Mouse (Mus musculus): Measurements from ENCODE around the gene Ankrd22.

Gene Ankrd22

DNA sequence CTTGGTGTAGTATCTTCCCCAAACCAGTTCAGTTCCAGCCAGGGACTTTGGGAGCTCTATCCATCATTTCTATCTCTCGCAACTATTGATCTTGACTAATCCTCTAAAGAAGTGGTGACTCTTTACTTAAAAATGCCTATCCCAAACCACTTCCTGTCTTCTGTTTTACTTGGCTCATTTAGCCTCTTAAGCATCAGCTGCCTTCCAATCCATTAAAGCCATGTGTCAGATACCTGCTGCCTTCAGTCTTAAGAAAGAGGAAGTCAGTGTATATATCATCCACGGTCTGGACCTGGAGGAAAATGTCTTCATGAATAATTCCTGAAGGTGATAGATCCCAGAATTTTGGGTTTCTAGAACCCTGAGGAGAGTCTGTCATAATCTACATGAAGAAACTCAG, 14.5 kb upstream of the Ankrd22 start:
- DNase-seq (ENCODE audit: low spot score) = no peak

DNA sequence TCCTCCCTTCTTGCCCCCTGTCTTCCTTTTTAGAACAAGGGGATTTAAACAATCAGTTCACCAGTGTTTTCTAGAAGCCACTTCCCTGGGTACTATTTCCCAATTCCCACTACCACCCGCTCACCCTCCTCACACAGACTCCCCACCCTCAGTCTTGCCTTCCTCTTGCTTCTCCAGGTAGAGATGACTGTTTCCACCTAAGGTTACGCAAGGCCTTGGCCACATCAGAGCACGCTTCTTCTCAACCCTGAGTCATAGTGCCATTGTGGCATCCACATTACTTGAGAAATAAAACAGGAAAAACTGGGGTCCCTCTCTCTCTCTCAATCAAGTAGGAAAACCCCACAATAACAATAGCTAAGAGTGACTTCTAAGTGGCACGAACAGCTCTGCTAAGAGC, 13.3 kb upstream of the Ankrd22 start:
- DNase-seq (ENCODE audit: low spot score) = no peak

DNA sequence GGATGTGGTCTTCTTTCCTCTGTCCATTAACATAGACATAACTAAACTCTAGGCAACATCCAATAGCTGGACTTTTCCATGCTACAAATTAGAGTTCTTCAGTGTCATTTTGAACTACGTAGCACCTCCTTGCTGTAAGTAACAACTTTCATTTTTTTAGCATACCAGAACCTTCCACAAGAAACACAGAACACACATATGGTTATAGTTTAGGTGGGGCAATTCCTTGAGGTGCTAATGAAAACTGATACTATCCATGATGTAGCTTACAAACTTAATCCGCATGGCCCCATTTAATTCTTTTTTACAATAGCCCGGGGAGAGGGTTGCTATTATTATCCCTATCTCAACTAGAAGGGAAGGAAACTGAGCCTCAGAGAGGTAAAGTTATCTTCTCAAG, 8.2 kb upstream of the Ankrd22 start:
- DNase-seq (ENCODE audit: low spot score) = no peak

DNA sequence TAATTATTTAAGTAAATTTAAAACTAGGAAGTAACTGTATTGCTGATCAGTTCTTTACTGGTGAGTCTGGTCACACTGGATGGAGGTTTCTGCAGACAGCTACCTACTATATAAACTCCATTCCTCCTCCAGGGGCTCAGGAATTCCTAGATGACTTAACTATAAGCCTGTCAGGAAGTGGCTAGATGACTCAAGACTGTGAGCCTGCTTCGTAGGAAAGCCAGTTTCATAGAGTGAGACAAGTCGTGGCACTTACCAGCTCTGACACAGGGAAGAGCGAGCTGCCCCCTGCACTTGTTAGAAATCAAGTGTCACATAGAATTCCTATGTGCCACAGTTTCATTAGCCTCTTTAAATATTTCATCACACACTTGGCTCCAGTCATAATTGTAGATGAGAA, 5.3 kb upstream of the Ankrd22 start:
- no peak for DNase-seq (ENCODE audit: low spot score)

DNA sequence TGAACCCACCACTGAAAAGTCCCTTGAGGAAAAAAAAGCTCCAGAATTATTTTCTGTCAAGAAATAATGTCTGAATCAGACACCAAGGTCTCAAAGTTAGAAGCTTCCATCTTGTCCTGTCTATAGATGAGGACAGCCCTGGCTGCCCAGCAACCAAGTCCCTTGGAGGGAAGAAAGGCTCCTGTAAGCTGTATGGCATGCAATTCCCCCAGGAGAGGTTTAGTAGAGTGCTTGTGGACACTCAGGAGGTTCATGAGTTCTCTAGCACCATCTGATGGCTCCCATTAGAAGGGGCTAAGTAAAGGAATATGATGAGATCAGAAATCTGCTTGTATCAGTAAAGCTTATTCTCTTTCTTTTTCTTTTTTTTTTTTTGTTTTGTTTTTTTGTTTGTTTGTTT, 3.3 kb upstream of the Ankrd22 start:
- DNase-seq (ENCODE audit: low spot score) = no peak

DNA sequence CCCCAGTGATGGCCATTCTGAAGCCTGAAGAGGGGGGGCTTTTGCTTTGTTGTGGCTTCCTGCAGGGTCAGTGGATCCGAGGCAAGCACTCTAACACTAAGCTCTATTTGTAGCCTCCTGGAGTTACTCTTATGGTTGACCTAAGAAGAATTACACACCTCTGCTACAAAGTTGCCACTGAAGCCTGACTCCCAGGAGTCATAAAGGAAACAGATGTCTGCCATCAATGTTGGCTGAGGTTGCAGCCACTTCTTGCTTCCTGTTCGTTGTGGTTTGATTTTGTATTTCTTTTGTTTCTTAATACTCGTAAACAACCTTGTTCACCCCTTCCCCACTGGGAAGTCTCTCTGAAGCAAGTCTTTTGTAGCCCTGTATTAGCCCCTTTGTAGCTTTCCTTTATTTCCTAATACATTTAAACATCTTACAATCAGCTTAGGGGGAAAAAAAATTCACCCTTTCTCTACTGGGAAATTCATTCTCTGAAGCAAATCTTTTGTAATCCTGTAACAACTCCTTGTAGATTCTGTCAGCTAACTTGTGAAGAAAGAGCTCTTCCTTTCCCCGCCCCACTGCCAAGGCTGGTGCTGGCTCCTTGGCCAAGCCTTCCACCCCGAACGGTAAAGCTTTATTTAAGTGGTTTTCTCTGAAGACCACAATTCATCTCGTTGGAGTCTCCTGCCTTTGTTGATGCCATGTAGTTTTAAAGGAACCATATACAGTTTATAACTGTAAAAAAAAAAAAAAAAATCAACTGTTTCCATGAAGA, 2.2 kb upstream of the Ankrd22 start:
- DNase-seq (ENCODE audit: low spot score) = no peak

DNA sequence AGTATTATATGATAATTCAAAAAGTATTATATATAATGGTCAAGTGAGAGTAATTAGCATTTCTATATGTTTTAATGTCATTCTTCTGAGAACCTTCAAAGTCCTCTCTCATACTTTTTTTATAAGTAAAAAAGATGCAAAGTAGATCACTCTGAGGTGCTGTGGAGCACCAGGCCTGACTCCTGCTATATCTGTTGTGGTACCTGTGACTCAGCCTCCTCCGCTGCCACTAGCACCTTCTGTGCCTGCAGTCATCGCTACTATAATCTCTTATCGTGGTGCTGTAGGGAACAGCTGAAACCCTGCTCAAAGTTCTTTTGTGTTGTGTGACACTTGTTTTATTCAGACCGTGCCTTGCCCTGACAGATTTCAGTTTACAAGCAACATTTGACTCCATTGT, 533 bp upstream of the Ankrd22 start:
- no peak for DNase-seq (ENCODE audit: low spot score)

DNA sequence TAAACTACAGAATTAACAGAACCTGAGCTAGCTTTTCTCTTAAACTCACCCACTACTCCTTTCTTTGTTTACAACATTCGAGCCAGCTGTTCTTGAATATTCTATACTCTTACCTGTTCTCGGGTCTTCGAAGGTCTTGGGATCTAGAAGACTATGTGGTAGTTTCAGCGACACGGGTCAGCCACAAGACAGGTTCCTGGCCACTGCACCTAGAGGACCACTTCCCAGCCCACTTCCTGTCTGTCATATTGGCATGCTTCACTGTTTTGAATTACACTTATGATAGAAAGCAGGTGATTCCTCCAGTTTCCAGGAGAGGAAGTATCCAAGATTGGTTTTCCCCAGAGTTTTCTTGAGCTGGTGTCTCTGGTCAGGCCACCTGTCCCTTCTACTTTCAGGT, 3.2 kb downstream of the Ankrd22 start:
- no peak for DNase-seq (ENCODE audit: low spot score)

DNA sequence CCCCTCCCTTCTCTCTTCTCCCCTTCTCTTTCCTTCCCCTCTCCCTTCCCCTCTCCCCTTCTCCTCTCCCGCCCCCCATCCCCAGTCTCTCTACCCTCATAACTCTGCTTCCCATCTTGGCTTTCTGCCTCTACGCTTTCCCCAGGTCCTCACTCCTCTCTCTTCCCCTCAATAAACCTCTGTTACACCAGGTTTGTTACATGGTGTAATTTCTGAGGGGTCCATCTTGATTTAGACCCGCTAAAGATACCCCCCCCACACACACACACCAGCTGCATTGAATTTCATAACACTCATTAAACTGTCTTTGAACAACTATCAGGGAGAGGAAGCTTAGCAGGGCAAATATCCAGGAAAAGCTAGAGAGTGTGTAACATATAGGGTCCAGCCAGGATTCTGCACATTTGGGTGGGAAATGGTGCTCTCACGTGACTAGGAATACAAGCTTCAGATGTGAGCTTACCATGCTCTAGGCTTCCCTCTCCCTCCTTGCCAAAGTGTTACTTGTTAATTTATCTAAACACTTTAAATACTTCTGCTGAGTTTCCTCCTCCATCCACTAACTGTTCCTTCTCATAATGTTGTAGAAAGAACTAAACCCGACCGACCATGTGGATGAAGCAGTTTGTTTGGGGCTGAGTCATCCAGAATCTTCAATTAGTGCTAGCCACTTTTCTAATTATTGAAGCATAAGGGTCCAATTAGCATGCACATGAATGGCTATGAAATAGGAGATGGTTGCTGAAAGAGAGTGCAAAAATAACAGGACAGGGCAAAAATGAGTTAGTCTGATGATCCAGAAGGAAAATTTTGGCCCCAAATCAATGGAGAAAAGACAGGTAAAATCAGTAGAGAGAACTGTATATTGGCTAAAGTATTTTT, 12.3 kb downstream of the Ankrd22 start:
- no peak for DNase-seq (ENCODE audit: low spot score)

DNA sequence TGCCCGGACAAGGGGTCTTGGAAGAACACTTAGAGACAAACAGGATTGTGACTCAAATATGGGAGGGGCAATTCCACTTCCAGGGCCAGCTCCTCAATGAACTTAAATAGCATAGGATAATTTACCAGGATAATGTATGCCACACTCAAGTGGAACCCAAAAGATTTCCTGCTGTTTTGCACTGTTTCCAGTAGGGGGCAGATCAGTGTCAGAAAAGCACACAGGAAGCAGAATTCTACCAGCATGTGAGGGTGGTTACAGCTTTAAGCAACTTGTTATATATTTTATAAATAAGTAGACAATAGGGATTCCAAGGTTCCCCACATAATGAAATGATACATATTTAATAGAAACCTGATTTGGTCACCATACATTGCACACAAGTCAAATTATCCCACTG, 13.9 kb downstream of the Ankrd22 start:
- DNase-seq (ENCODE audit: low spot score) = no peak

DNA sequence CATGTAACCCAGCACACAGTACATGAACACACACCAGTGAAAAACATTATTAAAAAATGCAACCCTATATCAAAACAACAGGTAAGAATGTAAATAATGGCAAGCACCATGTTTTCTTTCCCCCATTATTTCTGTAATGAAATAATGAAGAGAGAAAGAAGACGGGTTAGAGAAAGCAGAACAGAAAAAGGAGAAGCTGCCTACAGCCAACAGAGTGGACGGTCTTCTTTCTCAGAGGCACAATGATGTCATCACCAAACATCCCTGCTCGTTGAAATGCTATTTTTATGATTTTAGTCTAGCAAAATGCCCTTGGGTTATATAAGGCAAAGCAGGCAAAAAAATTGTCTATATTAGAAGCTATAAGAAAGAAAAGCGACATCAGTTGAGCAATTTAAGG, 17.4 kb downstream of the Ankrd22 start:
- no peak for DNase-seq (ENCODE audit: low spot score)

DNA sequence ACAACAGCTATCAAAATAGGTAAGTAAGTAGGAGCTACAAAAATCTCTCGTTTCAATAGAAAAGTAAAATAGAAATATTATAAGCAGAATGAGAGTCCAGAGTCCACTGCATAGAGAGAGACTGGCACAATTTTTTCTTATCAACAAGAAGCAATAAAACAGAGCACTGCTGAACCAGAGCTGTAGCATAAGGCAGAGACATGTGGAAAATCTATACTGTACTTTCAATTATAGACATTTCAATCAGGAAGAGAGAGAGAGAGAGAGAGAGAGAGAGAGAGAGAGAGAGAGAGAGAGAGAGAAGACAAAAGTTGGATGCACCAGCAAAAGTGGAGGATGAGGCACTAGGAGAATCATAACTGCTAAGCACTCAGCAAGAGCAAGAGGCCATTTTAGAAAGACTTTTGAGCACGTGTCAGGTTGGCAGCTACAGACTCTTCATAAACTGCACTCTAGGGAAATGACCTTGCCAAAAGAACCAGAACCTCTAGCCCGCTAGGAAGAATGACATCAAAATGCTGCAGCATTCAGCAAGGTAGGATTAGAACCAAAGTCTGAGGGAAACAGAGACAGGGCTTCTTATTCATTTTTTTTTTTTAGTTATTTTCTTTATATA, 26.3 kb downstream of the Ankrd22 start:
- no peak for DNase-seq (ENCODE audit: low spot score)

DNA sequence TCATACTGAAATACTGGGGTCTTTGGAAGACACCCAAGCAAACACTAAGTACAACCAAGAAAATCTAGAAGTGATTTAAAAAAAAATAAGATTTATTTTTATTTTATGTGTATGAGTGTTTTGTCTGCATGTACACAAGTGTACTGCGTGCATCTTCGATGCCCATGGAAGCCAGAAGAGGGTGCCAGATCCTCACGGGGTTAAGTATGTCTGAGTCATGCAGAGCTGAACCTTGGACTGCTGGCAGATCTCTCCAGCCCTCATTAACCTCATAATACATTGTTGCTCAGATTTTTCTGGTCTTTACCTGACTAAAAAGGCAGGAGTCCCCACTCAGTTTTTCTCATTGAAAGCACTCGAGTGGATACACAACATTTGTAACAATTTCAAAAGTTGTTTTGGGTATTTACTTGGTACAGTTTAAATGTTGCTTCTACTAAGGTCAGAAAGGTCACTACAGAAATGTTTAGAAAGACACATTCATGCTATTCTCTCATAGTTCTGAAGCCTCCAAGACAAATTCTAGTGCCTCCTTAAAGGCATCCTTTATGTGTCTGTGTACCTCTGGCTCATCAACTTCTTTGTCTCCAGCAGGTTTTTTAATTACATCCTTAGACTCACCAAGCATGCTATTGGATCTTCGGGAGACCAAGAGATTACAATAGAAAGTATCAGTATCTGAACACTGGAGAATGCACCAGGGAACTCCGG, 27.0 kb downstream of the Ankrd22 start:
- DNase-seq (ENCODE audit: low spot score) = no peak

DNA sequence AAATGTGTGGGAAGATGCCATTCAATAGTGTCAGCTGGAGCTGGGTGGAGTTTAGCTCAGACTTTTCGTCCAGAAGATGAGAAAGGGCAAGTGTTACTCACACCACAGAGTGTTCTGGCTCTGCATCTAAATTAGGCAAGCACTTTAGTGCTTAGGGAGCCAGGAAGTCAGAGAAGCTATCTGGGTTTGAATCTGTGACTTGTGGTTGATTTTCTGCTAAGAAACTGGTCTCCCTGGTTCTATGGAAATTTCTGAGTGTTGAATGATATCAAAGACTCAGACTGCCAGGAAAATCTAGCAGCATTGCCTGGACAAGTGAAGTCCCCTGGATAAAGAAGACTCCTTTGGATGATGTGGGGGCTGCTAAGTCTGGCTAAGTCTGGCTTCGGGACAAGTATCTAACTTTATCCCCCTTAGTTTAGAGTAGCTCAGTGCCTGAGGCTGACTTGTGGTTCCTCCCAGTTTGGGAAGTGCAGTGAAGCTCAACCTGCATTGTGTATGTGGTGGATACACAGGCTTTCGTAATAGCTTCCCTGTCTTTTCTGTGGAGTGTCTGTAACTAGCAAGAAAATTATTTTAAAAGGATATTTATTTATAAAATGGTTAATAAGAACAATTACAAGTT, 45.6 kb downstream of the Ankrd22 start:
- DNase-seq (ENCODE audit: low spot score) = no peak

DNA sequence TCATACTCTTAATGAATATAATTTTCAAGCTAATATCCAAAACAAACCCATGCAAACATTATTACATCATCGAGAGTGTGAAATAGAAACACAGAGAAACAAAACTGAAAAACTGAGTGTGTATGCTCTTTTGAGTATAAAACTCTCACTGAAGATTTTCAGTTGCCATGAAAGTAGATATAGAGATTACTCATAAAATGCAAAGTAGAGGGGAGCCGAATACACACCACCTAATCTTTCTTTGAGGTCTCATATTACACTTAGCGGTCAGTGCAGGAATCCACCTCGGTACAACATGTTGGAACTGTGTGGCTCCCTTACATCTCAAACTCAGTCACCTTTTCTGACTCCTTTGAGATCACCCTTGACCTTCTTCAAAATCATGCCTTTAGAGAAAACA, 46.2 kb downstream of the Ankrd22 start:
- no peak for DNase-seq (ENCODE audit: low spot score)

DNA sequence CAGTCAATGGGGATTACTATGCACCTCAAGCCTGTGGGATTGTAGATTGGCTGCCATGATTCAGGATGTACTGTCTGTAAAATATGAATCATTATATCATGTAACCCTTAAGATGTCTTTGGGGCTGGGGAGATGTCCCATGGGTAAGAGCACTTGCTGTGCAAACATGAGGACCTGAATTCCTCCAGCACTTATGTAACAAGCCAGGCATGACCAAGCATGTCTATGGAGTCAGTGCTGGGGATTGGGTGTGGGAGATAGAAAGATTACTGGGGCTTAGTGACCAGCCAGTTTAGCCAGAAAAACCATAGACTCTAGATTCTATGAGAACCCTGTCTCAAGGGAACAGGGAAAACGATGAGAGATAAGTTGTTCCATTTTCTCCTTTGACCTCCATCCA, 46.8 kb downstream of the Ankrd22 start:
- DNase-seq (ENCODE audit: low spot score) = no peak

DNA sequence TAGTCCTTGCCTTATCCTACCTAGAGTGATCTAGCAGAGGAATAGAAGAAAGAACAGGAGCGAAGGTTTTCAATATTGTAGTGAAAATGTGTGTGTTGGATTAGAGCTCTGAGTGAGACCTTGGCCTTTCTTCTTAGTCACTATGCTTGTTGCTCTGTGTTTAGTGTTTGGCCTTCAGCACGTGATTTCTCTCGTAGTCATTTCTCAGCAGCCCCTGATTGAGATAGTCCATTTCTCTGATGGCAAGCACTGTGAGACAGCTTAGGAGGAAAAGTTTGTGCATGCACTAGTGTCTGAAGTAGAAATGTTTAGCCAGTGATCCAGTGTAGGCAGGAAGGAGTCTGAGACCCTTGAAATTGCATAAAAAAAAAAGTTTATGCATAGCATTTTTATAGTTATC, 61.0 kb downstream of the Ankrd22 start:
- no peak for DNase-seq (ENCODE audit: low spot score)

DNA sequence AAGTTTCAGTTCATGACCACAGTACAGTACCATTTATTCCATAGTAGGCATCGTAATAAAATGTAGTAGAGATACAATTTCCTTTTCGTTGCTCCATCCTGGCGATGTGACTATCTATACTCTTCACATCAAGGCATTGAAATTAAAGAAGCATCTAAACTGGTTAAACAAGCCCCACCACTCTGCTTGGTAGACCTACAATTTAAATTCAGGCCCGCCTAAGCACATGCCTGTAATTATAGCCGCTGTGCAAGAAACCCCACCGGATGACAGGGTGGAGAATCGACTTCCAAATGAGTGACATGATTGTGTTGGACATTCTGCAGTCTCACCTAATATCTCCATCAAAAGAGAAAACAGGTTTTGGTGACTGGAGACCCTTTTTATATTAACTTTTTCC, 64.0 kb downstream of the Ankrd22 start:
- no peak for DNase-seq (ENCODE audit: low spot score)

DNA sequence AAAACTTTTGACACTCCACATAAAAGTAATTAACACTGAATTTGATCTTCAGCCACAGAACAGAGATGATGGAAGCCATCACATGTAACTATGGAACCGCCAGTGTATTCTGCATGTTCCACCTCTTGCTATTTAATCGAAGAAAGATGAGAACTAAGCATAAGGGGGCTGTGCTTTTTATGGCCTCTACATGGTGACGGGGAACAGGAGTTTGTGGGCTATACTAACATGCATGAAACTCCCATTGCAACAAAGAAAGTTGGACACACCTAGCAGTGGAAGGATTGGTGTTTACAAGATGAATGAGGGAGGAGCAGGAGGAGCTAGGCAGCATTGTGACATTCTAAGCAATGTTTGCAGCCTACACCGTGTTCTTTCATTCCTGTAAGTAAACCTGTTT, 65.2 kb downstream of the Ankrd22 start, which contains the start of gene Lipm:
Gene Lipm (plus strand): TSS at position 301 of the 400 bp plus-strand sequence.
- DNase-seq (ENCODE audit: low spot score) = no peak

DNA sequence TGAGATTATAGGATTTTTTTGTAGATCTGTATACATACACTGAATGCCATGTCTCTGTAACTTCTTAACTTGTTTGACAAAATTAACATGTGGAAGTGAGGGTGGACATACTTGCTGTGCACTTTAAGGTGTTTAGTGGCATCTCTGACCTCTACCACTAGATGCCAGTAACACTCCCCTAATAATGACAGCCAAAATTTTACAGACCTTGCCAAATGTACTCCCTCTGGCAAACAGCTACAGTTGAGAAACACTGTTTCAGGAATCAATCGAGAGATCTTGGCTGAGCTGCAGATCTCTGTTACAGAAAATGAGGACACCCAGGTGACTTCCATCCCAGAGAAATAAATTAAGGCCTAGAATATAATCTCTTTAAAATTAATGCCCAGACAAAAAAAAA, 69.6 kb downstream of the Ankrd22 start:
- no peak for DNase-seq (ENCODE audit: low spot score)

DNA sequence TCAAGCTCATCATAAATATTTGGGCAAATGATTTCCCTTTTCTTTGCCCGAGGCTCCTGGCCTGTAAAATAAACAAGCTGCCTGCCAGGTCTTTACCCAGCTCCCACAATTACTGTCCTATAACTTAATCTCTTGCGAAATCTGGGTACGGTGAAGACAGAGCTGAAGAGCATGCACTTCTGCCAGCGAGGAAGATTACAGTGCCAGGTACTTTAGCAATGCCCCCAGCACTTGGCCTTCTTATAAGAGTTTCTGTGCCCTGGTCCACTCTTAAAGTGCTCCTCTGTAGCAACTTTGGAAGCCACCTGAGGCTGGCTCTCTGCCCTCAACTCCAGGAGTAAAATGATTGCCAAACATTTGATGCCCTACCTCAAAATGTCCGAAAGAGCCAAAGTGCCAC, 70.5 kb downstream of the Ankrd22 start:
- no peak for DNase-seq (ENCODE audit: low spot score)

Measured in ovary, postnatal 10 days (tissue).